Mouse (Mus musculus) stomach, embryonic 15.5 days (tissue): ENCODE measurements around the gene Chrng. TPM values are rescaled to one million over a fixed set of nuclear protein-coding genes. Genes with fewer than 3 reads are reported as not detected.

ENCODE experiments used
- ATAC-seq: fragments of 200-750 bp; cut with Nextera tagmentation; 2 replicates; pipeline ENCODE4 v1.8.0; 2017; ENCODE audit warnings: low read depth, moderate number of reproducible peaks, moderate TSS enrichment; ENCODE audit not compliant: insufficient read depth, low FRiP score
- H3K27ac ChIP-seq: fragments of 300-500 bp; sonication (generic); 2 replicates; pipeline ENCODE4 v1.5.1; 2015; ENCODE audit warnings: mild to moderate bottlenecking, inconsistent platforms
- H3K27me3 ChIP-seq: fragments of 300-500 bp; sonication (generic); replicated peaks from 2 replicates; pipeline ENCODE4 v1.6.1; 2015; ENCODE audit warnings: inconsistent platforms
- H3K36me3 ChIP-seq: fragments of 300-500 bp; sonication (generic); 2 replicates; pipeline ENCODE4 v1.6.1; 2015; ENCODE audit warnings: inconsistent platforms
- H3K4me1 ChIP-seq: fragments of 300-500 bp; sonication (generic); 2 replicates; pipeline ENCODE4 v1.6.1; 2015; ENCODE audit warnings: inconsistent platforms
- H3K4me2 ChIP-seq: fragments of 300-500 bp; sonication (generic); 2 replicates; pipeline ENCODE4 v1.6.1; 2015; ENCODE audit warnings: mild to moderate bottlenecking, inconsistent platforms
- H3K4me3 ChIP-seq: fragments of 300-500 bp; sonication (generic); replicated peaks from 2 replicates; pipeline ENCODE4 v1.5.1; 2015; ENCODE audit warnings: inconsistent platforms
- H3K9ac ChIP-seq: fragments of 300-500 bp; sonication (generic); 2 replicates; pipeline ENCODE4 v1.6.1; 2015; ENCODE audit warnings: inconsistent platforms
- H3K9me3 ChIP-seq: fragments of 300-500 bp; sonication (generic); 2 replicates; pipeline ENCODE4 v1.6.1; 2016; ENCODE audit warnings: inconsistent platforms
- WGBS: fragments of 180-500 bp; shearing (Covaris S2); methylation state at CpG from one replicate; pipeline ENCODE4 v1.1.7; 2015; 5-methylcytosine and 5-hydroxymethylcytosine counted together
- polyA plus RNA-seq: library from polyadenylated mRNA; unstranded; fragments of >200 nt; fragmentation: Nextera tagmentation; extraction: Ambion mirVana; gene quantifications from 2 replicates; pipeline ENCODE4 v1.2.1, GENCODE M21; 2015

Chrng gene
- polyA plus RNA-seq, 1 experiment from 2014 or later: 0.14 TPM

DNA sequence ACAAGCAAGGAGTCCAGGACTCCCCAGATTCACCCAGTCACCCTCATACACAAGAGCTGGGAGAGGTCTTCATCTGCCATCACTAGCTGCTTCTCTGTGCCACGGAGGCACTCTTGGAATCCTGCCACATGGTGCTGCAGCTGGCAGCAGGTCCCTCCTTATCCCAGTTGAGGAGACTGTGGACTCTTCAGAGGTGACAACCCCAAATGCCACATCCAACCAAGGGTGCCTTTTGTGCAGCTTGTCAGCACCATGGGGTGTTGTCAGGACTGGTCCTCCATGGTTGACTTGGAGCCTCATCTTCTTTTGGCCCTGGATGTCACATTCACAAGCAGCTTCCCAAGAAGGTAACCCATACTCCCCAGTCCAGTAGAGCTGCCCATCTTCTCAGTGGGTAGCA lies 2.6 kb upstream of the Chrng start:
- no peak overlapping the region for H3K4me2 ChIP-seq
- H3K9me3 ChIP-seq: no peaks in the 10 kb centered on the region
- no peak overlapping the region for H3K27ac ChIP-seq
- ATAC-seq: no peak
- WGBS: 61% methylated on average over 1 of the region's 1 CpGs
- 0 out of 2 replicates have a peak, but pooled peaks cover 7% of the 10 kb centered on the region for H3K27me3 ChIP-seq
- H3K4me1 ChIP-seq: no peaks in the 10 kb centered on the region
- H3K4me3 ChIP-seq: no peak overlapping the region
- no peak overlapping the region for H3K9ac ChIP-seq
- no peaks in the 10 kb centered on the region for H3K36me3 ChIP-seq

DNA sequence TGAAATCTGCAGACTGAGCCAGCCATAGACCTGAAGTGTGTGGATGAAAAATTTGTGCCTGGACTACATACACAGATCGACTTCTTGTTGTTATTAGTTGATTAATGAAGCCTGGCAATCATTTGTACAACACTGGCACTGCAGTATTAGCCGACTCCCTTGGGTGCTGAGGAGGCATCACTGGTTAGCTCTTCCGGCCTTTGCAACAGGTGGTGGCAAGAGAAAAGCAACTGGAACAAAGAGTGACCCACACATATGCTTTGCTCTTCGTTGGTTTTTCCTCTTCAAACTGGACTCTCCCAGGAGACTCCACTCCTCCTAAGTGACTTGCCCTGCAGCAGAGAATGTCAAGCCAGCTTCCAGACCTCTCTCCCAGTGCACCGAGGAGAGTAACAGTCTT lies 678 bp upstream of the Chrng start:
- no peak overlapping the region for H3K27ac ChIP-seq
- H3K27me3 ChIP-seq: peaks cover 17% of the 10 kb centered on the region; the same call in 1 of the 2 replicates
- H3K4me1 ChIP-seq: no peaks in the 10 kb centered on the region
- no peak overlapping the region for H3K9ac ChIP-seq
- ATAC-seq: no peak
- H3K4me3 ChIP-seq: no peak overlapping the region
- H3K36me3 ChIP-seq: no peaks in the 10 kb centered on the region
- H3K9me3 ChIP-seq: no peaks in the 10 kb centered on the region
- no peak overlapping the region for H3K4me2 ChIP-seq
- WGBS: 77% methylated on average over 5 of the region's 5 CpGs

DNA sequence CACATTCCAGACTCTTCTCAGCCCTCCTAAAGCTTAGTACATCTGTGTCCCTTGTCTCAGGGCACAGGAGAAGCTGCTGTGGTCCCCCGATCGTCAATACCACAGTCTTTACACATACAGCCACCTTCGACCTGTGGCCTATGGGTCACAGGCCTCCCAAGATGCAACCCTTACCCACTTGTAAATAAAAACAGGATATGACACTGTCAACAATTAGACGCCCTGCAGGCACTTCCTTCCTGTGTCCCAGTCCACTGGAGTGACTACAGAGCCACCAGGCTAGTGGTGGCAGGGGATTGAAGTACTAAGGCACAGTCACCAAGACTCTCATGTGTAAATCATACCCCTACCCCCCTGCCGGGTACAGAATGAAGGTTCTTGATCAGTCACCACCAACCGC lies 581 bp downstream of the Chrng start:
- peaks cover 17% of the 10 kb centered on the region; the same call in 1 of the 2 replicates for H3K27me3 ChIP-seq
- no peaks in the 10 kb centered on the region for H3K9me3 ChIP-seq
- WGBS: 52% methylated on average over 6 of the region's 6 CpGs
- H3K27ac ChIP-seq: no peak overlapping the region
- no peak overlapping the region for H3K4me3 ChIP-seq
- no peaks in the 10 kb centered on the region for H3K4me1 ChIP-seq
- H3K36me3 ChIP-seq: no peaks in the 10 kb centered on the region
- H3K9ac ChIP-seq: no peak overlapping the region
- no peak for ATAC-seq
- H3K4me2 ChIP-seq: no peak overlapping the region

DNA sequence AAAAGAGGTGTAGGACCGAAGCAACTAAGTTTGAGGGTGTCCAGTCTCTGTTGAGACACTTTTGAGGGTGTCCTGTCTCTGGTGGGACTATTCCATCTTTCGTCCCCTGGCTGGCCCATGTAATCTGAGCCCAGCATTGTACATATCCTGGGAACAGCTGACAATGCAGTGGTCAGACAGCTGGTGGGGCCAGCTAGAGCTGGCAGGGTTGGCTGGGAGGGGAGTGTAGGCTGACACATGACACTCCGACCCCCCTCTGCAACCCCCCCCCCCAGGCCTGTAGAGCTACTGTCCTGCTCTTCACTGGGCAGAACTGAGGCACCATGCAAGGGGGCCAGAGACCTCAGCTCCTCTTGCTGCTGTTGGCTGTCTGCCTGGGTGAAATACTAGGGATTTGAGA lies 1.0 kb downstream of the Chrng start:
- no peak for ATAC-seq
- Histone ChIP-seq H3K27ac (no peak overlapping the region), H3K4me2 (no peak overlapping the region), H3K27me3 (peaks cover 17% of the 10 kb centered on the region; the same call in 1 of the 2 replicates), H3K36me3 (no peaks in the 10 kb centered on the region), H3K9ac (no peak overlapping the region), H3K4me3 (no peak overlapping the region), H3K9me3 (no peaks in the 10 kb centered on the region), H3K4me1 (no peaks in the 10 kb centered on the region)
- WGBS: 33% methylated on average over 3 of the region's 3 CpGs

DNA sequence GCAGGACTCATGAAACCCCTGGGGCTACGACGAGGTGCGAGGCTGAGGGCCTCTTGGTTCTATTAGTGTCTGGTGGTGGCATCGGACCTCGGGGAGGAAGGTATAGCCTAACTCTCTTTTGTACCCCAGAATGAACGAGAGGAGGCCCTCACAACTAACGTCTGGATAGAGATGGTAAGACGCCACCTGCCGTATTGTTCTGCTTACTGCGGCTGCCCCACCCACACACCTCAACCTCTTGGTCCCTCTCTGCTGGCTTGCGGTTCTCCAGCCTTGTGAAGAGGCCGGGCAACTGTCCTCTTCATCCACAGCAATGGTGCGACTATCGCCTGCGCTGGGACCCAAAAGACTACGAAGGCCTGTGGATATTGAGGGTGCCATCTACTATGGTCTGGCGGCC lies 1.9 kb downstream of the Chrng start:
- Histone ChIP-seq H3K4me2 (no peak overlapping the region), H3K4me3 (no peak overlapping the region), H3K9me3 (no peaks in the 10 kb centered on the region), H3K27ac (no peak overlapping the region), H3K27me3 (peaks cover 17% of the 10 kb centered on the region; the same call in 1 of the 2 replicates), H3K4me1 (no peaks in the 10 kb centered on the region), H3K9ac (no peak overlapping the region), H3K36me3 (no peaks in the 10 kb centered on the region)
- no peak for ATAC-seq
- 17% methylated on average over 17 of the region's 17 CpGs for WGBS

DNA sequence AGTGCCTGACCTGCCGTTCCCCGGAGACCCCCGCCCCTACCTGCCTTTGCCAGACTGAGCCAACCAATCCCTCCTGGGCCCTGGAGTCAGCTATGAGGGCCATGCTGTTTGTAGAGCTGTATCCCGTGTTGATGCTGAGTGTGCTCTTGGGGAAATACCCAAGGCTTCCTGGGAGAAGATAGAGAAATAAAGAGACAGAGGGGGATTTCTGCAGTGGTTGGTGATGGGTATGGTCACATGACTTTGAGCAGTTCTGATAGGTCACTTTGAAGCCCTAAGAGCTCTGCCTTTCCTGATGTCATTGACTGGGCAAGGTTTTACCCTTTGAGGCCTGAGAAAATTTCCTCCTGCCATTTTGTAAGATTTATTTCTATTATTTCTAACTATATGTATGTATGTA lies 7.0 kb downstream of the Chrng start:
- Histone ChIP-seq H3K27me3 (peaks cover 14% of the 10 kb centered on the region; the same call in 1 of the 2 replicates), H3K4me2 (no peak overlapping the region), H3K27ac (no peak overlapping the region), H3K9me3 (no peaks in the 10 kb centered on the region), H3K9ac (no peak overlapping the region), H3K36me3 (no peaks in the 10 kb centered on the region), H3K4me1 (peaks cover 17% of the 10 kb centered on the region), H3K4me3 (no peak overlapping the region)
- no peak for ATAC-seq
- 83% methylated on average over 4 of the region's 4 CpGs for WGBS

DNA sequence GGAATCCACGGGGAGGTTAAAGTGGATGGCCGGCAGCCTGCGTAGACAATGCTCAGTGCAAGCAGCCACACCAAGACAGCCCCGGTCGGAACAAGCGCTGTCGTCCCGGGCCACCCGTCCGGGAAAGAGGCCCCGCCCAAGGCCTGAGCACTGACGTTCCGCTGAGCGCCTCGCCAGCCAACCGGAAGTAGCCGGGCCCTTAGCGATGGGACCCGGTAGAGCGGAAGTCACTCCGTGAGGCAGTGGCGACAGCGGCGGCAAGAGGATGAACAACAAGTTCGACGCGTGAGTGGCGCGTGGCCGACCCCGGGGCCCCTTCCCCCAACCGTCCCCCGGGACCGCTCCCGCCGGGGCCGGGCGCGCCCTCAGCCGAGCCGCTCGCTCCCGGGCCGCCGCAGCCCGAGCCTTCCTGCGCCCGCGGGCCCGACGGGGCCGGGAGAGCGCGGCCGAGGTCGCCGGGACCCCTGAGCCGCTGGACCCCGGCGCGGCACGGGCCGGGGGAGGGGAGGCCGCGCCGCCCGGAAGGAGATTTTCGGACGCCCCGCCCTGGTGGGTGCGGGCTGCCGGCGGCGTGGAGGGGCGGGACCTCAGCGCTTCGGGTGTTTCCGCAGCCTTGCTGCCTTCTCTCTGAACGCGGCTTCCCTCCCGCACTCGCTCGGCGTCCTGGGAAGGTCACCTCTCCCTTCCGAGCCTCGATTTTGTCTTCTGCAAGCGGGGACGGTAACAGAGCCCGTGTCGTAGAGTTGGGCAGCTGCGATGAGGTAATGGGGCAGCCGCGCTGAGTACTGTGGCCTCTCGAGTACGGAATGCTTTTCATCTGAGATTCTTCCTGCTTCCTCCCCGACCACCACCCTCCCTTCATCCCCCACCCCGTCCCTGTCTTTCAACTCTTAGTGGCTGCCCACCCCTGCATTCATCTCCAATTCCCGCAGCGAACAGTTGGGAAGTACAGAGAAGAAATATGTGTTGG lies 9.6 kb downstream of the Chrng start, which contains the start of gene Eif4e2:
Gene Eif4e2 (plus strand): TSS at position 180 of the 970 bp plus-strand sequence.
- peak within 1 kb of the TSS; percentile 99 for H3K27ac ChIP-seq
- under 1% methylated on average over 70 of the region's 99 CpGs for WGBS

DNA sequence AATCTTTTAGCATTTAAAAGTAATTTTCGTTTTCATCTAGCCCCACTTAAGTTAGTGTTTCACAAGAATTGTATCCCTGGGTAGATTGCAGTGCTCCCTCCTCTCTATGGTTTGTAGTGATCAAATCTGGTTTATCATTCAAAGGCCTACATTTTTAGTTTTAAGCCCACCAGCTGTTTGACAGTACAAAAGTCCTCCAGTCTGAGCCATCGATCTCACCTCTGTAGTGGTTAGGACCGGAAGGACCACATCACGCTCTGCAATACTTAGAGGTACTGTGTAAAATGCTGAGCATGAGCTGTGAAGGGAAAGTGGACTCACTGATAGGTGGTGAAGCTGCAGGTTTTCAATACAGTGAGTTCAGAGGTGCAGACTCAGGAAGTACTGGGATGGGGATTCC lies 10.3 kb downstream of the Chrng start:
- H3K27me3 ChIP-seq: no peaks in the 10 kb centered on the region
- H3K4me3 ChIP-seq: peak overlapping the region; percentile 93
- WGBS: 18% methylated on average over 4 of the region's 4 CpGs
- H3K27ac ChIP-seq: peak overlapping the region; percentile 99; the same call in 1 of the 2 replicates
- H3K4me2 ChIP-seq: peak overlapping the region; percentile 71
- peaks cover 8% of the 10 kb centered on the region for H3K36me3 ChIP-seq
- no peaks in the 10 kb centered on the region for H3K9me3 ChIP-seq
- peak overlapping the region; percentile 97; the same call in 1 of the 2 replicates for H3K9ac ChIP-seq
- H3K4me1 ChIP-seq: peaks cover 17% of the 10 kb centered on the region
- ATAC-seq: no peak

More for the DNA sequence above, 9.6 kb downstream of the Chrng start, which contains the start of gene Eif4e2:
- peak within 1 kb of the TSS; percentile 97 for H3K9ac ChIP-seq
- H3K27me3 ChIP-seq: no peaks in the 10 kb centered on the region
- peak; percentile 96 for ATAC-seq
- peaks cover 17% of the 10 kb centered on the region for H3K4me1 ChIP-seq
- H3K4me2 ChIP-seq: peak within 1 kb of the TSS; percentile 71
- H3K4me3 ChIP-seq: peak within 1 kb of the TSS; percentile 93
- no peaks in the 10 kb centered on the region for H3K9me3 ChIP-seq
- H3K36me3 ChIP-seq: 0 out of 2 replicates have a peak, but pooled peaks cover 3% of the 10 kb centered on the region

DNA sequence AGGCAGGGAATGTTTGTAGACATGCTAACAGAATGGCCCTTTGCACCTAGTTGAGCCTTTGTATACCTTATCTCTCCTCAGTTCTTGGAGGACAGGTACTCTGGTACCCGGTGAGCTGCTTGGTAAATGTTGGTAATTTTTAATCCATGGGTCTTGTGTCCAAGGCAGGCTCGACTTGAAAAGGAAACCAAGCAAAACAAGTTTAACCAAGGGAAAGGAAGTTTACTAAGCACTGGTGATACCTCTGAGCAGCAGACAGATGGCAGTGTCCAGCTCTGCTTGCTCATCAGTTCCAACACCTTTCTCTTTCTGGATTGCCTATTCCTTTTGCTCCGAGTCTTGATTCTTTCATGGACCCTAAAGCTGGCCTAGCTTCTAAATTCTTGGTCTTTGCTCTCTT lies 13.5 kb downstream of the Chrng start:
- ATAC-seq: no peak
- Histone ChIP-seq H3K4me3 (no peak overlapping the region), H3K9me3 (no peaks in the 10 kb centered on the region), H3K9ac (no peak overlapping the region), H3K27ac (no peak overlapping the region), H3K4me2 (no peak overlapping the region), H3K4me1 (peaks cover 15% of the 10 kb centered on the region), H3K36me3 (peaks cover 32% of the 10 kb centered on the region), H3K27me3 (no peaks in the 10 kb centered on the region)
- WGBS: 52% methylated on average over 3 of the region's 3 CpGs

DNA sequence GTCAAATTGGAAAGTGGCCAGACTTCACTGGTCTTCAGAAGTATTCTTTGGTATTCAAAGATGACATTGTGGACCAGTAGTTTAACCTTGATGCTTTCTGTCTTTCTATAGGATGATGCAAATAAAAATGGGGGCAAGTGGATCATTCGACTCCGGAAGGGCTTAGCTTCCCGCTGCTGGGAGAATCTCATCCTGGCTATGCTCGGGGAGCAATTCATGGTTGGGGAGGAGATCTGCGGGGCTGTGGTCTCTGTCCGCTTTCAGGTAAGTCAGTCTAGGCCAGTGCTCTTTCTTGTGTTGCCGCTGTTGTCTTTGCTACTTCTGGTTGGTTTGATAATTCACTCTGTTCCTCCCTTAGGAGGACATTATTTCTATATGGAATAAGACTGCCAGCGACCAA lies 21.3 kb downstream of the Chrng start:
- Histone ChIP-seq H3K27me3 (no peaks in the 10 kb centered on the region), H3K4me3 (no peak overlapping the region), H3K9me3 (no peaks in the 10 kb centered on the region), H3K4me2 (no peak overlapping the region), H3K27ac (no peak overlapping the region), H3K4me1 (no peaks in the 10 kb centered on the region), H3K9ac (no peak overlapping the region), H3K36me3 (peaks cover 67% of the 10 kb centered on the region)
- no peak for ATAC-seq
- WGBS: 94% methylated on average over 8 of the region's 8 CpGs

DNA sequence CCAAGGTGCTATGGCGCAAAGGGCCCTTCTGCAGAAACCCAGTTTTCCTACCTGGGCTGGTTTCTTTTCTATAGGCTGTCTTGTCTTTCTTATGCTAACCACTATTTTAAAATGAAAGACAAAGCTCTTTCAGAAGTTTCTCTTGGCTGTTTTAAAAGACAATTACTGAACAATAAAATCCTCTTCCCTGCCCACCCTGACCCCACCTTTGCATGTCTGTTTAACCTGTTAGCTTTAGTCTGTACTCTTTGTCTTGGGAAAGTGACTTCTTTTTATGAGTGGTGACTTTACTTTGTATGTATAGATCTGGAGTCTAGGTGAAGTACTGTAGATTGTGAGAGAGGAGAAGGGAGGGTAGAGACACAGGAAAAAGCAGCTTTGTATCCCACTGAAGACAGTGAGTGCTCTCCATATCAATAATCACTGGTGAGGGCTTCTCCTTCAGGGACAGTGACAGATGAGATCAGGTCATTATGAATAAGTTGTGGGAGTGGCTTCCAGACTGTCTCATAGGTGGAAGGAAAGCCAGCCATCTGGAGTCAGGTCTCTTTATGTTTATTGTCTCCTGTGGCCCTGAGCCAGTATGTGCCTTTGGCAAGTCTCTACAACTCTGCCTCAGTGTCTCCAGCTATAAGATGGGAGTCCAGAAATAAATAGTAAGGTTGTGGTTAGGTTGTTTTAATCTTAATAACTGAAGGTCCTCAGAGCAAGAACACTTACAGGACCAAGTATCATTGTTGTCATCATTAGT lies 22.1 kb downstream of the Chrng start:
- ATAC-seq: no peak
- no peak overlapping the region for H3K27ac ChIP-seq
- H3K4me1 ChIP-seq: no peaks in the 10 kb centered on the region
- WGBS: 94% methylated on average over 1 of the region's 1 CpGs
- peaks cover 64% of the 10 kb centered on the region for H3K36me3 ChIP-seq
- H3K4me3 ChIP-seq: no peak overlapping the region
- H3K9me3 ChIP-seq: no peaks in the 10 kb centered on the region
- H3K27me3 ChIP-seq: no peaks in the 10 kb centered on the region
- no peak overlapping the region for H3K4me2 ChIP-seq
- no peak overlapping the region for H3K9ac ChIP-seq

DNA sequence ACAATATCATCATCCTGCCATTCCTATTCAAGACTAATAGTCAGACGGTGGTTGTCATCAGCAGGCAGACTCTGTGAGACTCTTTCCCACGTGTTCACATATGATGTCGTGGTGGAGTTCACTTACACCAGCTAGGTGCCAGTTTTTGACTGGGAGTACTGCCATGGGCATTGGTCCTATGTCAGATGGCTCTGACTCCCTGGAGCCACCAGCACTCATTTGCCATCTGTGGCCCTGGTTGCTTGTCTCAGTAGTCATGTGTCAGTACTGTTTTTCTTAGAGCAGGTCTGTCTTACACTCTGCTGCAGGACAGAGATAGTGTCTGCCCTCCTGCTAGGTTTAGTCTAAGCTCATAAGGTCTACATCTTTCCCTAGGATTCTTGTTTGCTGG lies 22.7 kb downstream of the Chrng start:
- H3K4me2 ChIP-seq: no peak overlapping the region
- WGBS: 90% methylated on average over 3 of the region's 3 CpGs
- no peak overlapping the region for H3K27ac ChIP-seq
- H3K9me3 ChIP-seq: no peaks in the 10 kb centered on the region
- no peak for ATAC-seq
- H3K27me3 ChIP-seq: no peaks in the 10 kb centered on the region
- H3K4me3 ChIP-seq: no peak overlapping the region
- no peak overlapping the region for H3K9ac ChIP-seq
- H3K36me3 ChIP-seq: peaks cover 59% of the 10 kb centered on the region
- H3K4me1 ChIP-seq: no peaks in the 10 kb centered on the region
